Mouse (Mus musculus): ENCODE results near the gene Rab34. TPM values are rescaled to one million over a fixed set of nuclear protein-coding genes. Genes with fewer than 3 reads are reported as not detected.

Rab34 gene
- polyA plus RNA-seq, 1 experiment from 2014 or later, result 171 TPM

DNA sequence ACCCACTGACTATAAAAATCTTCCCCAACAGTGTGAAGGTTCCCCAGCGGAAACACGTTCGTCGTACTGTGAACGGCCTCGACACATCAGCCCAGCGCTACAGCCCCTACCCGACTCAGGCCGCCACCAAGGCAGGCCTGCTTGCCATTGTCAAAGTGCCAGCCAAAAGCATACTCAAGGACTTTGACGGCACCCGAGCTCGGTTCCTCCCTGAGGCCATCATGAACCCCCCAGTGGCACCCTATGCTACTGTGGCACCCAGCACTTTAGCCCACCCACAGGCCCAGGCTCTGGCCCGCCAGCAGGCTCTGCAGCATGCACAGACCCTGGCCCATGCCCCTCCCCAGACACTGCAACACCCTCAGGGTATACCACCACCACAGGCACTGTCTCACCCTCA, 34.5 kb upstream of the Rab34 start:
- no peak for ATAC-seq (ENCODE audit: insufficient number of reproducible peaks, insufficient read depth, low FRiP score, low read depth)
- H3K27ac ChIP-seq (ENCODE audit: low read length), result no peak overlapping the region
- 87% methylated on average over 13 of the region's 13 CpGs for WGBS

DNA sequence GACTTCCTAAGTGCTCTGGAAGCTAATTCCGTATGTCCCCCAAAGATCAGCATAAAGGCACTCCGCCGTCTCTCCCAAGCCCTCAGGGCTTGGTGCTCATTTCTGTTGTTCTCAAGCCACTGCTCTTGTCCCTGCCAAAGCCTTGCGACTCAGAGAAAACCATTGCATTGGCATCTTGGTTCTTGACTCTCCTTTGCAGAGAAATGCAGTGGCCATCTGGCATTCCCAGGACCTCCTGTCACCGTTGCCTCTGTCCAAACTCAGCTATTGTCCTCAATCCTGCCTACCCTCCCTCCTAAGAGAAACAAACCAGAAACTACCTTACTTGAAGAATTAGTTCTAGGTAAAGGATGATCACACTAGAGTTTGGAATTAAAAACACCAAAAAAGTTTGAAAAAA, 32.6 kb upstream of the Rab34 start:
- H3K9ac ChIP-seq (replicated peaks; ENCODE audit: low read depth, low read length), result no peak overlapping the region
- no peaks in the 10 kb centered on the region; the same call in 1 of the 2 replicates for H3K4me1 ChIP-seq (ENCODE audit: control insufficient read depth, insufficient read depth, low read length)
- H3K36me3 ChIP-seq (ENCODE audit: control insufficient read depth, insufficient read depth, low read length), result peaks cover 70% of the 10 kb centered on the region
- no peaks in the 10 kb centered on the region for H3K27me3 ChIP-seq (ENCODE audit: control insufficient read depth, insufficient read depth, low read length)
- 80% methylated on average over 5 of the region's 5 CpGs for WGBS
- no peak for ATAC-seq (ENCODE audit: insufficient number of reproducible peaks, insufficient read depth, low FRiP score, low read depth)
- H3K27ac ChIP-seq (ENCODE audit: low read length), result no peak overlapping the region
- no peak overlapping the region for H3K4me2 ChIP-seq (replicated peaks; ENCODE audit: low read depth, low read length)
- no peak overlapping the region for H3K4me3 ChIP-seq (ENCODE audit: low read depth, low read length)
- no peaks in the 10 kb centered on the region for H3K9me3 ChIP-seq (ENCODE audit: control insufficient read depth, low read depth, low read length)

More for the DNA sequence above, 34.5 kb upstream of the Rab34 start:
- Histone ChIP-seq H3K9me3 (ENCODE audit: control insufficient read depth, low read depth, low read length) (no peaks in the 10 kb centered on the region), H3K36me3 (ENCODE audit: control insufficient read depth, insufficient read depth, low read length) (peaks cover 64% of the 10 kb centered on the region), H3K4me1 (ENCODE audit: control insufficient read depth, insufficient read depth, low read length) (no peaks in the 10 kb centered on the region; the same call in 1 of the 2 replicates), H3K27me3 (ENCODE audit: control insufficient read depth, insufficient read depth, low read length) (no peaks in the 10 kb centered on the region), H3K4me3 (ENCODE audit: low read depth, low read length) (no peak overlapping the region), H3K9ac (replicated peaks; ENCODE audit: low read depth, low read length) (no peak overlapping the region), H3K4me2 (replicated peaks; ENCODE audit: low read depth, low read length) (no peak overlapping the region)

DNA sequence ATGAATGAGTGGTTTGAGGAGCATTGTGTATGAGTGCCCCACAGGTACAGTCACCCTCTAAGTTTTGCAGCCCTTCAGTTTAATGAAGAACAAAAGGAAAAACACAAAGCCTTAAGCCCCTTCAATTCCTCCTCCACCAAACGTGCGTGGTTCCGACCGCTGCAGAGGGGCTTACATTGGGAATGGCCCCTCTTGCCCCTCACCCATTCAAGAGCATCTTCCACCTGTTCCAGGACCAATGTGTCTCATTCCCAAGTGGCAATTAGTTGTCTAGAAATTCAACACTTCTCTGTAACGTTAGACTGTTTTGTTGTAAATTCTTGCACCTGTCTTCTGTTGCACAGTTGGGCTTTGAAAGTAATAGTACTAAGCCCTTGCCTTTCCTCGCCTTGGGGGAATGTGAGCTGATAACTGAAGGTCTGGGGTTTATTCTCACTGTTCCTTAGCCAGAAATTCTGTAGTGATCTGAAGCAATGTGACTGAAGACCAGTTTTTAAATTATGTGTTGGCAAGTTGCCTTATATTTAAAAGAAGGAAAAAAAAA, 32.0 kb upstream of the Rab34 start:
- no peaks in the 10 kb centered on the region; the same call in 1 of the 2 replicates for H3K4me1 ChIP-seq (ENCODE audit: control insufficient read depth, insufficient read depth, low read length)

DNA sequence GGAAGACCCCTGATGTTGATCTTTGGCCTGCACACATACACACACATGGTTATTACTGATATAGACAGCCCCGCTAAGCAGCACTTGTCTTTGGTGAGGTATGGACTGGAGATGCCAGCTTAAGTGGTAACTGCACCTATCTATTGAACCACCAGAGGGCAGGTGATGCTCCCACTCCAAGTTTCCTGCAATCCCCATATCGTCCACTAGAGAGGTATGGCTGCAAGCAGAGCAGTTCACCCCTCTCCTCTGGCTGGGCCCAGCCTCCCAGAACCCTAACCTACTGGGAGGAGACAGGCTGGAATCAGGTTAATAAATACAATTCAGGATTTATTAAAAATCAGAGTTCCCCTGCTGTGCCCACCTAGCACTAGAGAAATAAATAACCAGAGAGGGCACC, 29.1 kb upstream of the Rab34 start:
- Histone ChIP-seq H3K4me1 (ENCODE audit: control insufficient read depth, insufficient read depth, low read length) (peaks cover 19% of the 10 kb centered on the region), H3K9me3 (ENCODE audit: control insufficient read depth, low read depth, low read length) (no peaks in the 10 kb centered on the region), H3K4me2 (replicated peaks; ENCODE audit: low read depth, low read length) (no peak overlapping the region), H3K27ac (ENCODE audit: low read length) (no peak overlapping the region), H3K36me3 (ENCODE audit: control insufficient read depth, insufficient read depth, low read length) (peaks cover 91% of the 10 kb centered on the region), H3K4me3 (ENCODE audit: low read depth, low read length) (no peak overlapping the region), H3K9ac (replicated peaks; ENCODE audit: low read depth, low read length) (no peak overlapping the region), H3K27me3 (ENCODE audit: control insufficient read depth, insufficient read depth, low read length) (no peaks in the 10 kb centered on the region)
- 8% methylated on average over 2 of the region's 2 CpGs for WGBS
- ATAC-seq (ENCODE audit: insufficient number of reproducible peaks, insufficient read depth, low FRiP score, low read depth), result no peak

More for the DNA sequence above, 32.0 kb upstream of the Rab34 start:
- ATAC-seq (ENCODE audit: insufficient number of reproducible peaks, insufficient read depth, low FRiP score, low read depth), result no peak
- WGBS, result 71% methylated on average over 6 of the region's 6 CpGs
- Histone ChIP-seq H3K36me3 (ENCODE audit: control insufficient read depth, insufficient read depth, low read length) (peaks cover 75% of the 10 kb centered on the region), H3K27ac (ENCODE audit: low read length) (no peak overlapping the region), H3K27me3 (ENCODE audit: control insufficient read depth, insufficient read depth, low read length) (no peaks in the 10 kb centered on the region), H3K4me3 (ENCODE audit: low read depth, low read length) (no peak overlapping the region), H3K9ac (replicated peaks; ENCODE audit: low read depth, low read length) (no peak overlapping the region), H3K9me3 (ENCODE audit: control insufficient read depth, low read depth, low read length) (no peaks in the 10 kb centered on the region), H3K4me2 (replicated peaks; ENCODE audit: low read depth, low read length) (no peak overlapping the region)

DNA sequence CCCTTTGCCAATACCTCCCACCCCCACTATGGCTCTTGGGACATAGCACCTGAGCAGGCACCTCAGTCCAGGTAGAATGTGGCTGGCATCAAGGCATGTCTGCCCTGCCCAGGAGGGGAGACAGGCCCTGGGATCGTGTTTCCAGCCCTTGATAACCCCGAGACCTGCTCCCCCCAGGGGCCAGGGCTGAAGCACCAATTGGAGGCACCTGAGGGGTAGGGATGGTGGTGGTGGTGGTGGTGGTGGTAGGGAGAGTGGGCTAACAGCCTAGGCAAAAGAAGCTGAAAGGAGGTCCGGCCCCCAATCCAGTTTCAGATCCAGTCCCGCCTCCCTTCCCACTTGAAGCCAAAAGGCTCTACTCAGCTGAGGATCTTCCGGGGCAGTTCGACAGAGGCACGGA, 28.7 kb upstream of the Rab34 start:
- H3K27me3 ChIP-seq (ENCODE audit: control insufficient read depth, insufficient read depth, low read length), result no peaks in the 10 kb centered on the region
- H3K4me1 ChIP-seq (ENCODE audit: control insufficient read depth, insufficient read depth, low read length), result peaks cover 19% of the 10 kb centered on the region
- 66% methylated on average over 7 of the region's 7 CpGs for WGBS
- H3K9me3 ChIP-seq (ENCODE audit: control insufficient read depth, low read depth, low read length), result no peaks in the 10 kb centered on the region
- H3K36me3 ChIP-seq (ENCODE audit: control insufficient read depth, insufficient read depth, low read length), result peaks cover 86% of the 10 kb centered on the region
- H3K9ac ChIP-seq (replicated peaks; ENCODE audit: low read depth, low read length), result no peak overlapping the region
- H3K27ac ChIP-seq (ENCODE audit: low read length), result no peak overlapping the region
- no peak overlapping the region for H3K4me2 ChIP-seq (replicated peaks; ENCODE audit: low read depth, low read length)
- H3K4me3 ChIP-seq (ENCODE audit: low read depth, low read length), result no peak overlapping the region
- ATAC-seq (ENCODE audit: insufficient number of reproducible peaks, insufficient read depth, low FRiP score, low read depth), result no peak

DNA sequence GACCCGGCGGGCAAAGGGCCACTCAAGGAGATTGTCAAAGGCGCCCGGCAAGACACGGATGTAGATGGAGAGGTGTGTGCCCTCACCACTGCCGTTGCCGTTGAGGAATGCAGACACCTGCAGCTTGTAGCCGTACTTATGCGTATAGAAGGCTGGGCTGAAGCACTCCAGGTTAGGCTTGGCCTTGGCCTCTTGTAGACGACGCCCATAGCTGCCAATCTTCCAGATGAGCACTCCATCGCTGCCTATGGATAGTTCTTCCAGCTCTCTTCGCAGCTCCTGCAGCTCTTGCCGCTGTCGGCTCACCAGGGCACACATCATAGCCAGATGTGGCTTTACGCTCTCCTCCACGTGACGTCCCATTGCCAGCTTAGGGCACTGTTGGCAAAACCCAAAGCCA, 28.1 kb upstream of the Rab34 start:
- Histone ChIP-seq H3K27ac (ENCODE audit: low read length) (no peak overlapping the region), H3K9me3 (ENCODE audit: control insufficient read depth, low read depth, low read length) (no peaks in the 10 kb centered on the region), H3K27me3 (ENCODE audit: control insufficient read depth, insufficient read depth, low read length) (no peaks in the 10 kb centered on the region), H3K4me3 (ENCODE audit: low read depth, low read length) (no peak overlapping the region), H3K4me1 (ENCODE audit: control insufficient read depth, insufficient read depth, low read length) (peaks cover 19% of the 10 kb centered on the region), H3K4me2 (replicated peaks; ENCODE audit: low read depth, low read length) (no peak overlapping the region), H3K36me3 (ENCODE audit: control insufficient read depth, insufficient read depth, low read length) (peaks cover 80% of the 10 kb centered on the region), H3K9ac (replicated peaks; ENCODE audit: low read depth, low read length) (no peak overlapping the region)
- ATAC-seq (ENCODE audit: insufficient number of reproducible peaks, insufficient read depth, low FRiP score, low read depth), result no peak
- 82% methylated on average over 18 of the region's 18 CpGs for WGBS

DNA sequence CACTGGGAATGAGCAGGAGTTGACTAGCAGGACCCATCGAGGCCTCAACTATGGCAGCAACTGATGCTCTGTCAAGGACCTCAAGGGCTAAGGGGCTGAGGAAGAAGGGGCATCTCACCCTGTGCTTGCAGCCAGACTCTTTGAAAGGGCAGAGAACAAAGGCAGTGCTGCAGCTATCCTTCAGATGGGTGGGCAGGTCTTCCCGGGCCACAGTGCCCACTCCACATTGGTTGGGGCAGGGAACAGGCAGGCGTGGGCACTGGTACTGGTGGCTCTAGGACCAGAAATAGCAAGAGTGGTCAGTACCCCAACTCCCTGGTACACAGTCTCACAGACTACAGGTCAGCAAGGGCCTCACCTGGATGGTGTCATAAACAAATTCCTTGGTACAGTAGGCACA, 27.6 kb upstream of the Rab34 start:
- ATAC-seq (ENCODE audit: insufficient number of reproducible peaks, insufficient read depth, low FRiP score, low read depth), result no peak
- Histone ChIP-seq H3K4me1 (ENCODE audit: control insufficient read depth, insufficient read depth, low read length) (peaks cover 20% of the 10 kb centered on the region), H3K9ac (replicated peaks; ENCODE audit: low read depth, low read length) (no peak overlapping the region), H3K27ac (ENCODE audit: low read length) (no peak overlapping the region), H3K9me3 (ENCODE audit: control insufficient read depth, low read depth, low read length) (no peaks in the 10 kb centered on the region), H3K36me3 (ENCODE audit: control insufficient read depth, insufficient read depth, low read length) (peaks cover 75% of the 10 kb centered on the region), H3K4me2 (replicated peaks; ENCODE audit: low read depth, low read length) (no peak overlapping the region), H3K27me3 (ENCODE audit: control insufficient read depth, insufficient read depth, low read length) (no peaks in the 10 kb centered on the region), H3K4me3 (ENCODE audit: low read depth, low read length) (no peak overlapping the region)
- WGBS, result 84% methylated on average over 3 of the region's 3 CpGs

DNA sequence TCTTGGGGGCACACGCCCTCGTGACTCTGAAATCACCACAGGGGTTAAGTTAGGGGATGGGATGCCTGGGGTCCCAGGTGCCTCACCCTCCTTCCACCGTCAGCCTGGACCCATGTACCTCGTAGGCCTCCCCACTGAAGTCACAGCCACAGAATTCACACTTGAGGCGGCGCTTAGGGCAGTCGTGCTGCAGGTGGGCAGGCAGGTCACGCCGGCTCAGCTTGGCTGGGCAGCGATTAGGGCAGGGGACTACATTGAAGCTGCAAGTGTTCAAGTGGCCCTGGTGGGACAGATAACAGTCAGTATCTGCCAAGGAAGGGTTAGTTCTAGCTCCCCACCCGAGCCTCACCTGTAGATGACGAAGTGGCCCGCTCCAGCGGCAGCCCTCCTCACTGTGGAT, 27.1 kb upstream of the Rab34 start:
- ATAC-seq (ENCODE audit: insufficient number of reproducible peaks, insufficient read depth, low FRiP score, low read depth), result no peak
- Histone ChIP-seq H3K4me1 (ENCODE audit: control insufficient read depth, insufficient read depth, low read length) (peaks cover 25% of the 10 kb centered on the region), H3K9ac (replicated peaks; ENCODE audit: low read depth, low read length) (no peak overlapping the region), H3K27me3 (ENCODE audit: control insufficient read depth, insufficient read depth, low read length) (no peaks in the 10 kb centered on the region), H3K9me3 (ENCODE audit: control insufficient read depth, low read depth, low read length) (no peaks in the 10 kb centered on the region), H3K27ac (ENCODE audit: low read length) (no peak overlapping the region), H3K36me3 (ENCODE audit: control insufficient read depth, insufficient read depth, low read length) (peaks cover 70% of the 10 kb centered on the region), H3K4me2 (replicated peaks; ENCODE audit: low read depth, low read length) (no peak overlapping the region), H3K4me3 (ENCODE audit: low read depth, low read length) (no peak overlapping the region)
- 88% methylated on average over 14 of the region's 14 CpGs for whole genome bisulfite sequencing

DNA sequence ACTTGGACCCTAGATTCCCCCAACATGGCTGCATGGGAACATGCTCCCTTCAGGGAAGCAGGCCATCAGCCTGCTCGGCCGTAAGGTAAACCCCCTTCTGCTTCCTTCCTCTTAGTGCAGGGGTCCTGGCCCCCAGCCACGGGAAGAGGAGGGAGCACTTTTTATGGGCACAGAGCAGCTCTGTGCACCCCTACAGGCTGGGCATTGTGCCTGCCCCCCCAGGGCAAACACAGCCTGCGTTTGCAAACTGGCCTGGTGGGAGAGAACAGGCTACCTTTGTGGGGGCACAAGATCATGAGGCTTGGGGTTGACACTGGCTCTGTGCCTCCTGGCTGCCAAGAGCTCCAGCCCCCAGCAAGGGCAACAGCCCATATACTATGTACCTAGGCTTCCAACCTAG, 26.3 kb upstream of the Rab34 start:
- H3K36me3 ChIP-seq (ENCODE audit: control insufficient read depth, insufficient read depth, low read length), result peaks cover 62% of the 10 kb centered on the region
- H3K4me3 ChIP-seq (ENCODE audit: low read depth, low read length), result 0 out of 2 replicates have a peak overlapping the region, but pooled peaks have one; percentile 98
- WGBS, result 57% methylated on average over 4 of the region's 4 CpGs
- H3K4me2 ChIP-seq (replicated peaks; ENCODE audit: low read depth, low read length), result no peak overlapping the region; the same call in 1 of the 2 replicates
- peak overlapping the region; percentile 21; the same call in 1 of the 2 replicates for H3K27ac ChIP-seq (ENCODE audit: low read length)
- no peak for ATAC-seq (ENCODE audit: insufficient number of reproducible peaks, insufficient read depth, low FRiP score, low read depth)
- H3K9me3 ChIP-seq (ENCODE audit: control insufficient read depth, low read depth, low read length), result no peaks in the 10 kb centered on the region
- H3K4me1 ChIP-seq (ENCODE audit: control insufficient read depth, insufficient read depth, low read length), result peaks cover 33% of the 10 kb centered on the region
- H3K27me3 ChIP-seq (ENCODE audit: control insufficient read depth, insufficient read depth, low read length), result no peaks in the 10 kb centered on the region
- H3K9ac ChIP-seq (replicated peaks; ENCODE audit: low read depth, low read length), result no peak overlapping the region

Data from stomach, embryonic 14.5 days (tissue).